Mouse (Mus musculus) v-Abl transformed pro-B cells (cell line): Measurements from ENCODE around the gene Micall1.

ENCODE experiments used
- in situ Hi-C, 2 experiments: fragments of 400-800 bp; cut with MboI; formaldehyde crosslinking; loops; one replicate each; pipeline ENCODE4 v1.15.1; 2025; ENCODE audit not compliant: unreplicated experiment in 2 of 2

The Micall1 gene

DNA sequence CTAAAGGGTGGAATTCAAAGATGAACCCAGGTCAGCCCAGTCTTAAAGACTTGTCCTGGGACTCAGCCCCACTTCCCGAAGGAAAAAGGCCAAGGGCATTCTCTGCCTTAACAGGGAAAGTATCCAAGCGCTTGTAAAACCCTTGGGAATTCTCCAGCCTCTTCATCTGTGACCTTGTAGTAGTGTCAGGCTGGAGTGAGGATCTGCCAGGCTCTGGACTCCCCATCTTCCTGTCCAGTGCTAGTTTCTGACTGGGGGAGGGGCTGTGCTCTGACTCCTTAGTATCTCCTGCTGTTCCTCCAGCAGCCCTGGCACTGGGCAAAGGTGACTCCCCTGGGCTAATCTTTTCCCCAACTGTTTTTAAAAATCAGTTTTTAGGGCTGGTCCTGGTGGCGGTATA is 12.1 kb upstream of the Micall1 start:
- in situ Hi-C loops, result no loop called here

DNA sequence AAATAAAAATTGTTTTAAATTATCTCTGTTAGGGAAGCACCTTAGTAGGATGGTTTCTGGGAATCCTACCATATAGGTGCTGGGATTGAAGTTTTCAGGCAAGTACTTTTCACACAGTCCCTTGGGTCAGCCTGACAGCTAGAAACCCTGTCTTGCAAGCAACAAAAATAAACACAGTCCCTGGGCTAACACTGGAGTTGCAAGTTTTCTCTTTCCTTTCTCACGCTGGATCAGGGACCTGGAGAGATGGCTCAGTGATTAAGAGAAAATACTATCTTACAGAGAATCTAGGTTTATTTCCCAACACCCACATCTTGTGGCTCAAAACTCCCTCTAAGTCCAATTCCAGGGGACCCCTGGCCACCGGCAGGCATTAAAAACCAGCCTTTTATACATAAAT is 11.6 kb upstream of the Micall1 start:
- in situ Hi-C loops, result no loop called here

DNA sequence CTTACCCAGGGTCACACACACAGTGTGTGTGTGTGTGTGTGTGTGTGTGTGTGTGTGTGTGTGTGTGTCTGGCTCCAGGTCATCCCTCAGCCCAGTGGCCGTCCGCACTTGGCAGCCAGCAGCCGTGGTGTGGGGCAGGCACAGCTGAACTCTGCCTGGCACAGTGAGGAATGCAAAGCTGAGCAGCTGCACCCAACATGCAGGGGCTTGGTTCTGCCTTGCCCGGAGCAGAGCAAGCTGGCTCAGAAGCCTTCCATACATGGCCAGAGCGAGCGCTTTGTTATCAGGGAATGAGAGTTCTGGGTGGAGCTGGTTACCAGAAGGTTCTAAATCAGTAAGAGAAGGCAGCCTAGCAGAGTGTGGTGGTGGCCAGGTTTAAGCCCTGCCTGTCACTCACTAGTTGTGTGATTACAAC is 11.1 kb upstream of the Micall1 start:
- in situ Hi-C loops, result no loop called here

DNA sequence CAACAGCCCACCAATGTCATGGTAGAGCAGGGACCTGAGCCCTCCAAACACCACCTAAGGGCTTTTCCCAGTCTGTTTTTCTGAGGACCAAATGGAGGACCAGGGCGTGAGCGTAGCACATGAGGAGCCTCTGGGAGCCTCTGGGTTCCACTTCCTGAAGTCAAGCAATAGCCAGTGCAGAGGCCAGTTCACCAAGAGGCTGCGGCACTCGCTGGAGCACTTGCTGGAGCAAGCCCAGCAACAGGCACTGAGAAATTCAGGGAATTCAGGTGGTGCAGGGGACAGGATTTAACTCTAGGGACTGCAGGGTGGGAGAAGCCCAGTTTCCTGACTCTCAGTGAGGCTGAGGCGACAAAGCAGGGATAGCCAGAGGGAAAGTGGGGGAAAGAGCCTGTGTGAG is 10.5 kb upstream of the Micall1 start:
- in situ Hi-C loops, result no loop called here

DNA sequence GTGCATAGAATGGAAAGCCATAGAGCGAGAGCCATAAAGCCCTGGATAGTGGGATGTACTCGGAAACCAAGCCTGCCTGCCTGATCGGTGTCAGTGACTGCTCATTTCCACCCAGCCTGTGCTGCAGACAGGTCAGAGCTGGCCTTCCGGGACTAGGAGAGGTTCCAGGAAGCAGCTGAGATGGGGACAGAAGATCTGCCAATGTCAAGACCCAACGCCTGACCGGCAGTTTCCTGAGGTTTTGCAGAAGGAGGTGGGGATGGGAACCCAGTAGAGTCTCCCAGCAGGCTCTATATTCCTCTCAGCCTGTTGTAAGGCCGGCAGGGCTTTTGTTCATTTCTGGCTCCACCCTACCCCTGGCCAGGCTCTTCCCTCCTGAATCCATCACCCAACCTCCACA is 9.8 kb upstream of the Micall1 start:
- in situ Hi-C loops, result no loop called here

DNA sequence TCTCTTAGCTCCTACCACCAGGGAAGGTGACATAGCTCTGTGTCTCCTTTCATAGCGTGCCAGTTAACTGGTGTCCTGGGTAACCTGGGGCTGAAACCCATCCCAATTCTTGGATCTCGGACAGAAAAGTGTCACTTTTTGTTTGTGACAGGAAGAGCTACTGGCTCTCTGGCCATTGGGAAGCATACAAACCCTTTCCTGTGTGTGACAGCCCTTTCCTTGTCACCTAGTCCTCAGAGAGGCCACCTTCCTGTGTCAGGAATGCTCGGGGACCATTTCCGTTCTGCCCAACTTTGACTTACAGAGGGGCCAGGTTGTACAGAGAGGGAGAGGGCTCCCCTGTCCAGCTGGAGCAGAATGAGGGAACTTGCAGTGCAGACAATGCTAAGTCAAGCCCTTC is 9.2 kb upstream of the Micall1 start:
- in situ Hi-C loops, result no loop called here

DNA sequence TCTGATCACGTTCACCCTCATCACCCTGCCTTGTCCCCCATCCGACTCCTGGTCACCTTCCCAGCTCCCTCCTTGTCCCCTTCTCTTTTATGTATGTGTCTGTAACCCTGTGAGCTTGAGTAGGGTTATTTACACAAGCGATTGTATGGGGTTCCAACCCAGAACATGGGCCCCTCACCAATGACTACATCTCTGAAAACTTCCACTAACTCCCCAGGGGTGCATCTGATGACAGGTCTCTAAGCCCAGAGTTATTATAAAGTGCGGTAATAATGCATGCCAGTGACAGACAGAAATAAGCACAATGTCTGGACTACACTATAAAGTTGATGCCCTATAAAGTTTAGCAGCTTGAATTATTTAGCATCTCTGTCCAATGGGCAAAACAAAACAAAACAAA is 8.3 kb upstream of the Micall1 start:
- in situ Hi-C loops, result no loop called here

DNA sequence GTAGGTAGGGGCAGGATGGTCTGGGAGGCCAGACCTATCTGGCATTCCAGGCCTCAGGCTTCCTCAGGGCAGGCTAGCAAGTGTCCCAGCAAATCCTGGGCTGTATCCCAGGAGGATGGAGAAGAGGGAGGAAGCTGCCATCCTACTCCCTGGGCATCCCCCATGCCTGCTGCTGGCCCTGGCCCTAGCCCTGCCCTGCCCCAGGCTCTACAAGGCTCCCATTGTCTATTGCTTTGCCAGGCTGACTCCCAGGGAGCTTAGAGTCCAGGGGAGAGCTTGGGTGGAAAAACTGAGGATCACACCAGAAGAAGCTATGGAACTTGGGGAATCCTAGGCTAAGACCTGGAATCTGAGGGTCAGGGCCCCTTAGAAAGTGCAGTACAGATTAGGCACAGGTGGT is 7.2 kb upstream of the Micall1 start:
- in situ Hi-C loops, result no loop called here

DNA sequence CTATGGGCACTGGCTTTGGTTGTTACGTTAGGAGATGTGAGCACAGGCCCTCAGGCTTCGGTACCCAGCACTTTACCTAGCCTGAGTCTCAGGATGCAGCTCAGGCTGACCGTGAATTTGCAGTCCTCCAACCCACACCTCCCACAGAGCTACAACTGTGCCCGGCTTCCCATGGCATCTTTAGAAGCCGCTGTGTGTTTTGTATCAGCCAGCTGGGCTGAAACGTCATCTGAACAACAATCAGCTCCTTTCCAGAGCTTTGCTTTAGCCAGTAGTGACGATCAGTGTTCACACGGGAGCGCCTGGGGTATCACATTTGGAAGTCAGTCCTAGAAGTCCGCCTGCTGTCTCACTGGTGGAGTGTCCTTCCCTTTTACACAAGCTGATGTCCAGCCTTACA is 5.4 kb upstream of the Micall1 start:
- in situ Hi-C loops, result no loop called here

DNA sequence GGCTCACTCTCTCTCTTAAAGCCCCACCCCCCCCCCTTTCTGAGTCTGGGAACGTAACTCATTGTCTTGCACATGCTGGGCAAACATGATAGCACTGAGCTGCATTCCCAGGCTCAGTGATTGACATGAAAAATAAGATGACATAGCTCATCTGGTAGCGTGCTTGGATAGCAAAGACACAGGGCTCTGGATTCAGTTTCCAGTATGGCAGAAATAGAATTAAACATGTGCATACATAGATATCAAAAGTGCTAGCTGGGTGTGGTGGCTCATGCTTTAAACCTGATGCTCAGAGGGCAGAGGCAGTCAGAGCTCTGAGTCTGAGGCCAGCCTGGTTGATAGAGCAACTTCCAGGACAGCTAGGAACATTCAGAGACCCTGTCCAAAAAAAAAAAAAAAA is 2.9 kb upstream of the Micall1 start:
- in situ Hi-C loops, result no loop called here

DNA sequence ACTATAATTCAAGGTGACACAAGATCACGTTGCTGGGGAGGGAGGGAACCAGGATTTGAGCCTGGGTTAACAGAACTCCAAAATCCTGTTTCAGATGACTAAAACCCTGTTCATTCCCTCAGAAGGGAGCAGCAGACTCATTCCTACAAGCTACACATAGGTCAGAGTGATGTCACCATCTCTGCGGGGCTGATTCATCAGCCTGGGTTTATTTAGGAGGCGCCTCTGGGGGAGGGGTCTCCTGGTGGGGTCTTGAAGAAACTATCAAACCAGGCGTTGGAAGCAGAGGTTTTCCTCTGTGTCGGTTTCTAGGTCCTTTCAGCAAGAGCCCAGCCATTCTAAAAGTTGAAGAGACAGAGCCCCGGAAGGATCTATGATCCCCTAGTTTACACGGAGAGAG is 732 bp upstream of the Micall1 start:
- in situ Hi-C loops, result no loop called here

DNA sequence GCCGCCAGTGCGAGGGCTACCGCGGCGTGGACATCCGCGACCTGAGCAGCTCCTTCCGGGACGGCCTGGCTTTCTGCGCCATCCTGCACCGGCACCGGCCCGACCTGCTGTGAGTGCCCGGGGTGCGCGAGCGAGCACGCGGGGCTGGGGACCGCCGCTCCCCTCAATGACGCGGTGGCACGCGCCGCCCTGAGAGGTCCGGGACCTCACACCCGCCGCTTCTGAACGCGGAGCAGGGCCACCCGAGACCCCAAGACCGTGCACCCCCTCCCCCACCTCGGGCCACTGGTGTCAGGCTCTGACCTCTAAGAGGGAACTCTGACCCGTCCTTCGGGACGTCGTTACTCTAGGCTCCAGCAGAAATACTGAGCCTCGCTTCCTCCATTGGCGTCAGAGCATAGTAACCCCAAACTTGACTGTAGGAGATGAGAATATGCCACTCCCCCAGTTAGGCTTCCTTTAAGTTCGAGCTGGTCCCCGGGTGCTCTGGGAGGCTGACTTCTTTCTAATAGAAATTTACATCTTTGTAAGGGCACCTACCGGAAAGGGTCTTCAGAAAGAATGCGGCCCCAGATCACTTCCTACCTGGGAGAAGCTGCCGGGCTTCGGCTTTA is 730 bp downstream of the Micall1 start:
- in situ Hi-C loops, result no loop called here

DNA sequence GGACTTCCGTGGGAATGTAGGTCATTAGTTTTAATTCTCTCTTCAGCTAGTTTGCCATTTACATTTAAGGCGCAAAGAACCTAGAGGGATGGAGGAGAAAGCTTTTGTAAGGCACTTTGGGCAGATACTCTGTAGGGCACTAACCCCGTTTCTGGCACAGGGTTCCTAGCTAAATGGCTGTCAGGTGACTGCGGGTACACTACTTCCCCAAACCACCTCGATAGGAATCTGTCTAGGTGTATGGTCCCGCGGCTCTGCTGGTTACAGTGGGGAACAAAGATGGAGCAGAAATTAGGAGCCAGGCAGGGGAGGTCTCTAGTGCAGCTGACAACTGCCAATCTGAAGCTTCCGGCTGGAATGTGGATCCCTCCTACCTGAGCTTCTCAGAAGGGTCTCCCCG is 1.3 kb downstream of the Micall1 start:
- in situ Hi-C loops, result no loop called here

DNA sequence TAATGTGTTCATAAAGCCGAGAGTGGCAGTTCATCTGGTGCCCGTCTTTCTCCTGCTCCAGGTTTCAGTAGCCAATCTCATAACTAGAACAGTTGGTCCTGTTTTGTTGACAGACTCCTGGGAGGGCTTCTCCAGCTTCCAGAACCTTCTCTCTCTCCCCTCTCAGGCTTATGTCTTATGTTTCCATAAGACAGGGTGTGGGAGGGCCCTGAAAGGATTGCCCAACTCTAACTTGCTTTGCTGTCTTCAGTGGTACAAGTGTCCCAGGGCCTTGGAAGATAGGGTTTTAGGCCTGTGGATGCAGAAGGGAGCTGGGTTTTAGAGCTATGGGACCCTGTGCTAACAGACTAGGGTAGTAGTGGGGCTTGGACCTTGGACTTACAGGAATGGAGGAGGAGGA is 1.8 kb downstream of the Micall1 start:
- in situ Hi-C loops, result no loop called here

DNA sequence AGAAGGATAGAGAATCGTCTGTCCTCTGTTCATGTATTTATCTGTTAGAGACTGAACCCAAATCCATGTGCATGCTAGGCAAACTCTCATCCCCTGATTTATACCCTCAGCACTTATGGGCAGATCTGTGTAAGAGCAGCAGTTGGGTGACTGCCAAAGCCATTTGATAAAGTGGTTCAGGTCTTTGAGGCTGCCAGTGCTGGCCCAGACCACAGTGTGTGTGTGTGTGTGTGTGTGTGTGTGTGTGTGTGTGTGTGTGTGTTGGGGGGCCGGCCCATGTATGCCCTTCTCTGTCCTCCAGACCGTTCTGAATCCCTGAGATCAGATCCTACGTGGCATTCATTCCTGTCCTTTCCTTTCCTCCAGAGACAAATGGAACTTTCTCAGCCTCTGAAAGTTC is 3.1 kb downstream of the Micall1 start:
- in situ Hi-C loops, result no loop called here

DNA sequence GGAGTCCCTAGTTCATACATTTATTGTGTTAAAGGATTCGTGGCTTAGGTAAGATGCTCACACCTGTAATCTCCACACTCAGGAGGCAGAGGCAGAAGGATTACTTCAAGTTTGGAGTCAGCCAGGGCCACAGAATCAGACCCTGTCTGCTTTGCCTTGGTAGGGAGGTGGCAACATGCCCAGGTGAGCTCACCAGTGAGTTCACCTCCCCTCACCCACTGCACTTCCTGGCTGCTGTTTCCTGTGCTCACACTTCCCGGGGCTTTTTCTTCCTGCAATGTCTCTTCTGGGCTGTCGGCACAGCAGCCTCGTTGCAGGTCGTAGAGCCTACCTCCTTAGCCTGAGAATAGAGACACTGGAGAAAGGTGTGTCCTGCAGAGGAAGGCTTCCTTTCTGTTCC is 6.6 kb downstream of the Micall1 start:
- in situ Hi-C loops, result no loop called here

DNA sequence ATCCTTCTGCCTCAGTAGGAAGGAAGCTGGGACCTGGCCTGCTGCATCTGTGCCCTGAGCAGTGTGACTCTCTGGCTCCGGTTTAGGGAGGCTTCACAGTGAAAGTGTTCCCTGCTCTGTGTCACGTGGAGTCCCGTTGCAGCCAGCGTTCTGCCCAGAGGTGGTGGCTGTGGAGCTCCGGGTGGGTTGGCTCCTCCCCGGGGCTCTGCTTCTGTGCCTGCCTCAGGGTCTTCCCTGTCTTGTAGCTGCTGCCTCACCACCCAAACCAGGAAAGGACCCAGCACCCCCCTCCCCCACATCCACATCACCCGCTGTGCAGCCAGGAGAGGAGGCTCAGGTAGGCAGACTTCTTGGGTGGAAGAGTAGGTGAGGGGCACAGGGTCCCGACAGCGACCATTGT is 10.8 kb downstream of the Micall1 start:
- in situ Hi-C loops, result no loop called here

DNA sequence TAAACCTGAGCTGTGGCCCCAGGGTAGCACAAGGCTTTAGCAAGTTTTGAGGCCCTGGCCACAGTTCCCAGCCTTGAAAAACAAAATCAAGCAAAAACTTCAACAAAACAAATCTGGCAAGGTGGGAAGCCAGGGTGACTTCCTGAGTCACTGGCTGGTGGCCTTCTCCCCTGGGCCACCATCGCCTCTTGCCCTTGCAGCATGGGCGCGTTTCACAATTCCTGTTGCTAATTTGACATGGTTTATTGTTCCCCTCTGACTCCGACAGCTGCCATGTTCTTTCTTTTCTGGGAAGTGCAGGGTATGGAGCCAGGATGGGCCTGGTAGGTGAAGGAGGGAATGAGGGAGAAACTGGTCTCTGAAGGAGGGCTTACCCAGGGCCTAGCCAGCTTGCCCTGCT is 13.4 kb downstream of the Micall1 start:
- in situ Hi-C loops, result no loop called here

DNA sequence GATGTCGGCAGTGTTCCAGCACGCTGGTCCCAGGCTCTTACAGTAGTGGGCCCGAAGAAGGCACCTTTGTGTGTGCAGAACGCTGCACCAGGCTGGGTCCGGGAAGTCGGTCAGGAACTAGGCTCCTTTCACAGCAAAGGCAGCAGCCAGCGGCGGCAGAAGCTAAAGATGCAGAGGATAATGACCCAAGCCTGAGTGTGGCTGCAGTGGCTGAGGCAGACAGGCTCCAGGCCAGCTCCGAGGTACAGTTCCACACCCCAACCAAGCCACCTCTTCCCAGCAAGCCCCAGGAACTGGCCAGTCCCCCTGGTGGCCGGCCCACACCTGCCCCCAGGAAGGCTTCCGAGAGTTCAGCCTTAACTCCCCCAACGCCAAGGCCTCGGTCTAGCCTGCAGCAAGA is 13.8 kb downstream of the Micall1 start:
- in situ Hi-C loops, result no loop called here

DNA sequence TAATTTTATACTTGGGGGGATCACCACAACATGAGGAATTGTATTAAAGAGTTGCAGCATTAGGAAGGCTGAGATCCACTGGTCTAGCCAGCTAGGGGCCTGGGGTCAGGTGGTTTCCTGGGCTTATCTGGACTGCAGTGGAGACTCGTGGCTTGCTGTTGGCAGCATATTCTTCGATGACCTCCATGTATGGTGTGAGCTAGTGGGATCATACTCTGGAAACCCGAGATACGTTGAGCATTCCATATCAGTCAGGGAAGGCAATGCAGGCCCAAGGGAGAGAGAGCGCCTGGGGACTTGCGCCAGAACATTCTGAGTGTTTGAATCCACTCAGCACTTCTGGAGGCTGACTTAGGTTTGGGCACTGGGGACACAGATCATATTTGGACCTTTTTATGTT is 15.1 kb downstream of the Micall1 start:
- in situ Hi-C loops, result no loop called here

DNA sequence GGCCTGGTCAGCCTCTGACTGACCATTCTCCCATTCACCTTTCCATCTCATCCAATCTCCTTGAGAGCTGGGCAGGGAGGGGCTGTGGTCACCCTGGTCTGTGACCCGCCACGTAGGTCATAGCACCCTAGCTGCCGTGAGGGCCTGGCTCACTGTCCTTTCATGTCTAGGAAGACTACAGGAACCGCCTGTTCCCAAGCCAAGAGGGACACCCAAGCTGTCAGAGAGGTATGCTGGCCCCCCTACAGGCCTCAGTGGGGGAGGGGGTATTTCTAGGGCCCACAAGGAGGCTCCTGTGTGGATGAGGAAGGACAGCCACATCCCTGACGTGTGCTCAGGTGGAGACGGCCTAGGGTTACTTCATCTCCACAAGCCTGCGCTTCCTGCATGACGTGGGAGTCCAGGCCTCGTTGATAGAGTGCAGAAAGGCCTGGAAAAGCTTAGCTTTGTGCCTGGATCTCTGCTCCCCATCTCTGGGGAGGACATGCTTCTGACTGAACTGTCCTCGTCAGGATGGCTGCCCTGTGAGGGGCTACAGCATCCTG is 15.7 kb downstream of the Micall1 start:
- in situ Hi-C loops, result no loop called here

DNA sequence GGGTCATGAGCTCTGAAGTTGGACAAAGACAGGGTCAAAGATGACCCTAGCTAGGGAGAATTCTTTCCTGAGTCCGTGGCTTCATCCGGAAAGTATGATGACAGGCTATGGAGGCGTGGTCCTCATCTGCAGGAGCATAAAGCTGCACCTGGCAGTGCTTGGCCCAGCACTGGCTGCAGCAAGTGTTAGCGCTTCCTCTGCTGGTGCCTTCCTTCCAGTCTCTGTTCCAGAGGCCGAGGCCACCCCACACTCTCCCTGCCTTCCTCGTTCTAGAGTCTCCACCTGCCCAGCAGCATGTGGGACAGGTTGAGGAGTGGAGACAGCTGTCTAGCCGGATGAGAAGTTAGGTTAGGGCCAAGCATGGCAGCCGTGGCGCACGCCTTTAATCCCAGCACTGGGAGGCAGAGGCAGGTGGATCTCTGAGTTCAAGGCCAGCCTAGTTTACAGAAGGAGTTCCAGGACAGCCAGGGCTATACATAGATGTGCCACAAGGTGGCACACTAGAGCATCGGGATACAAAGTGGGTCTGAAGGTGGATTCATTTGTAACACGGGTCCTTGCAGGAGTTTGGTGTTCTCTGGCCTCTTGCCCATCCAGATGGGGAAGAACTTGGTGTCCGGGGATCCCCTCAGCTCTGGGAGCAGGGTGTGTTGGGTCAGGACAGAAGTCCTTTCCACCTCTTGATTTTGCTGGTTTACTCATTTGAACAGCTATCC is 17.7 kb downstream of the Micall1 start:
- in situ Hi-C loops, result no loop called here

DNA sequence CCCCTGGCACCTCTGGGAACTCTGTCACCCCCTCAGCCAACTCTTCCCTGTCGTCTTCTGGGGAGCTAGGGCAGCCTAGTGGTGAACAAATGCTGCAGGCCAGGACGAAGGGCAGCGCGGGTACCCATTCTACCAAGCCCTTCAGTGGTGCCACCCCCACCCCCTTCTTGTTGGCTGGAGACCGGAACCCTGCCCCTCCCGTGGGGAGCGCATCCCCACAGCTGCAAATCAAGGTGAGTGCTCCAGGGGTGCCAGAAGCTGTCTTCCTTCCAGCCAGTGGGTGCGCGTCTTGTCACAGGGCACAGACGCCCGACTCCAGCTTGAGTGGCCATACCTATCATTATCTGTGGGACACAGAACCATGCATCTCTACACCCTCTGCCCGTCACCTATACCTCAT is 18.4 kb downstream of the Micall1 start:
- in situ Hi-C loops, result no loop called here
